Mouse (Mus musculus): ENCODE measurements around the gene Gm10488. TPM values are rescaled to one million over a fixed set of nuclear protein-coding genes. Genes with fewer than 3 reads are reported as not detected.
"Not testable (repeated sequence)": the region's sequence is repeated elsewhere in the genome, so short reads cannot be mapped to it uniquely, and the experiment has no call there.

The Gm10488 gene
- polyA plus RNA-seq (2015; fragmentation: Nextera tagmentation; extraction: Ambion mirVana): not detected in 2 replicates

- H3K27ac ChIP-seq; H3K4me2 ChIP-seq; ATAC-seq (replicated peaks; ENCODE audit: low FRiP score); H3K4me1 ChIP-seq; H3K4me3 ChIP-seq (replicated peaks); H3K9ac ChIP-seq; H3K36me3 ChIP-seq; H3K27me3 ChIP-seq; H3K9me3 ChIP-seq (replicated peaks): not testable (repeated sequence)
- no CpG with 5 or more reads among the region's 6 CpGs for WGBS
These were observed at the start of gene Gm10488 for GRCm38 (mm10) chrX:29976014-29976413. Gene Gm10488 (plus strand): TSS chrX:29976314.

Small RNA genes lying within 50 kb of the gene (microRNA-seq; reads per million reads assigned to microRNA genes)
- not detected for gene Gm44298
